Mouse (Mus musculus) C2C12 (cell line): ENCODE measurements around the gene Tln1.

Experiments used
- CEBPB ChIP-seq: IDR thresholded peaks from one replicate; pipeline ENCODE4 v1.6.1; 2011; ENCODE audit warnings: low read depth, mild to moderate bottlenecking, control low read depth, moderate library complexity
- CTCF ChIP-seq: IDR thresholded peaks from one replicate; pipeline ENCODE4 v1.5.1; 2011; ENCODE audit not compliant: control insufficient read depth, insufficient read depth, insufficient read length
- FOSL1 ChIP-seq: IDR thresholded peaks from one replicate; pipeline ENCODE4 v1.8.0; 2011; ENCODE audit warnings: mild to moderate bottlenecking, low read length; ENCODE audit not compliant: poor library complexity, insufficient read depth, severe bottlenecking
- MAX ChIP-seq: IDR thresholded peaks from one replicate; pipeline ENCODE4 v1.6.1; 2011; ENCODE audit warnings: mild to moderate bottlenecking, control low read depth
- MYOD1 ChIP-seq: IDR thresholded peaks from one replicate; pipeline ENCODE4 v1.6.1; 2011; ENCODE audit warnings: low read depth; ENCODE audit not compliant: control insufficient read depth, insufficient read length
- MYOG ChIP-seq: IDR thresholded peaks from one replicate; pipeline ENCODE4 v1.6.1; 2011; ENCODE audit not compliant: control insufficient read depth, insufficient read length; ENCODE audit errors: extremely low read depth
- USF1 ChIP-seq: IDR thresholded peaks from one replicate; pipeline ENCODE4 v1.6.1; 2011; ENCODE audit warnings: low read depth, mild to moderate bottlenecking, control low read depth, moderate library complexity

DNA sequence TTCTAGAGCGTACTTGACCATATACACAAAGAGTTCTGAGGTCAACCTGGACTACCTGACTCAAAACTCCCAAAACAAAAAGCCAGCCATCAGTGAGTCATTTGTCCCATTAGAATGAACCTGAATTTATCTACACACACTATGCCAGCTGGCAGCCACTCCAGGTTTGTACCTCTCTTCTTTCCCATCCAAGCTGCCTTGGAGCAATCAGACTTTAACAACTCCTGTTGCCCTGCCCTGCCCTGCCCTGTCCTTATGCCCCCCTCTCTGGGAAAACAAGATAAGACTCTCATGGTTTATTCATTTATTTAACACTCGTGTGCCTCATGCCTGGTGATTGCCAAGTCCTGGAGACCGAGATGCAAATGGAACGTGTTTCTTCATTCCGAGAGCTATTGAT lies 71.7 kb downstream of the Tln1 start:
- no peak for TF ChIP-seq CTCF
- TF ChIP-seq USF1: no peak
- no peak for TF ChIP-seq MAX
- TF ChIP-seq MYOD1: no peak
- TF ChIP-seq MYOG: no peak
- TF ChIP-seq CEBPB: no peak
- no peak for TF ChIP-seq FOSL1
